Mouse (Mus musculus): ENCODE measurements at regions not wholly inside any gene's neighbourhood (a gene's known extent, or its start where the extent isn't known, plus 50 kb on each side); places are given as distances from the start of the nearest gene placed in this dataset.

DNA sequence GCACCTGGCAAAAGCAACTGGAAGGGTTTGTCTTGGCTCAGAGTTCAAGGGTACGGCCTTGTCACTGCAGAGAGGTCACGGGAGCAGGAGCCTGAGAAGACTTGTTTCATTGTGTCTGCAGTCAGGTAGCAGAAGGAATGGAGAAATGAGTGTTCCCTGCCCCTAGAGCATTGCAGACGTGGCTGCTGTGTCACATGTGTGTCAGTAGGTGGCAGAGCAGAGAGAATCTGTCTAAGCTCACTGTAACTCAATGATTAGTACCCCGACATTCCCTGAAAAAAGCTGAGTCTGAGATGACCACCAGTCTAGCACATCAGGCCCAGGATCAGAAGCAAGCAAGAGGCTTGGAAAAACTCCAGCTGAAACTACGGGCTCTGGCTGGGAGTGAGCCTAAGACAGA, 203.1 kb upstream of the Foxq1 start:
- no peak overlapping the region for H3K4me2 ChIP-seq (ENCODE audit: low read depth, low read length)
- no peaks in the 10 kb centered on the region for H3K9me3 ChIP-seq (ENCODE audit: low read length)
- no peak overlapping the region for H3K27ac ChIP-seq
- H3K4me1 ChIP-seq (ENCODE audit: insufficient read depth, low read length): no peaks in the 10 kb centered on the region
- no peaks in the 10 kb centered on the region for H3K36me3 ChIP-seq (ENCODE audit: insufficient read depth, low read length)
- H3K27me3 ChIP-seq (ENCODE audit: insufficient read depth, low read length): no peaks in the 10 kb centered on the region
- no peak overlapping the region for H3K9ac ChIP-seq (replicated peaks; ENCODE audit: low read length)
- TF ChIP-seq CTCF (IDR thresholded peaks at IDR 0.05; ENCODE audit: low read depth): peak; percentile 51
- no peak for ATAC-seq
- WGBS: 81% methylated on average over 5 of the region's 5 CpGs
- H3K4me3 ChIP-seq (ENCODE audit: low read length): no peak overlapping the region
- peak; percentile 9 for DNase-seq (ENCODE audit: low spot score)

DNA sequence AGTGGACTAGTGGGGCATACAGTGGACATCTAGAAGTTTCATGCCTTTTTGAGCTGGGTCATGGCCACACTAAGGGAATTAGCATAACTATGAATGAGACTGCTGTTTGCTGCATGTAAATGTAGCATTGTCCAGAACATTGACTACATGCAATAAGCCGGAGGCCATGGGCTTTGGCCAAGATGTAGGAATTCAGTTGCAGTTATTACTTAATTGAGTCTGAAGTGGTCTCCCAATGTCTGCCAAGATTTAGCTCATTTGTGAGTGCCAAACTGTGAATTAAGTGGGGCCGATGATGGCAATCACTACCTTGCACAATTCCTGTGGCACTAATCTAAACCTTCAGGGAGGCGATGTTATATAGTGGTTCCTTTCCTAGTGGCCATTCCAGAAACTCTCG, 196.6 kb upstream of the Foxq1 start:
- no peak overlapping the region for H3K4me2 ChIP-seq (ENCODE audit: low read depth, low read length)
- H3K4me1 ChIP-seq (ENCODE audit: insufficient read depth, low read length): no peaks in the 10 kb centered on the region
- no peak overlapping the region for H3K27ac ChIP-seq
- DNase-seq (ENCODE audit: low spot score) (no peak), ATAC-seq (peak; percentile 37; the same call in 1 of the 2 replicates)
- H3K9me3 ChIP-seq (ENCODE audit: low read length): no peaks in the 10 kb centered on the region
- WGBS: 75% methylated on average over 4 of the region's 4 CpGs
- H3K9ac ChIP-seq (replicated peaks; ENCODE audit: low read length): no peak overlapping the region
- no peaks in the 10 kb centered on the region for H3K27me3 ChIP-seq (ENCODE audit: insufficient read depth, low read length)
- no peak for TF ChIP-seq CTCF (IDR thresholded peaks at IDR 0.05; ENCODE audit: low read depth)
- no peak overlapping the region for H3K4me3 ChIP-seq (ENCODE audit: low read length)
- no peaks in the 10 kb centered on the region for H3K36me3 ChIP-seq (ENCODE audit: insufficient read depth, low read length)

DNA sequence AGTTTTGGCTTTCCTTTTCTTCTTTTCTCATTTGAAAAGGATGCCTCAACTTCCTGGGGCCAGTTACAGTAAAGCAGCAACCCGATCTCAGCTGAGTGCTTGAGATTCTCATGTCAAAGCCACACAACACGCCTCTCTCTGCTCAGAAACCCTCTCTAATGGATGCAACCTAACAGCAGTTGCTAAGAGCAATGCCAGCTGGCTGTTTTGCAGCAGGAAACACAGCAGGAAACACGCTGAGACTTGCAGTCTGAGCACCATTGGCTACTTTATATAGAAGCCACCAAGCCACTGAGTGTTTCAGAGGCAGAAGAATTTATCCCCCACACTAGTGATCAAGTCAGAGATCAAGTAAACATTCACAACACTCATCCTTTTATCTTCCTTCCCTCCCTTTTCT, 193.5 kb upstream of the Foxq1 start:
- no peak for TF ChIP-seq CTCF (IDR thresholded peaks at IDR 0.05; ENCODE audit: low read depth)
- Histone ChIP-seq H3K4me3 (ENCODE audit: low read length) (no peak overlapping the region), H3K36me3 (ENCODE audit: insufficient read depth, low read length) (no peaks in the 10 kb centered on the region), H3K27ac (no peak overlapping the region), H3K4me1 (ENCODE audit: insufficient read depth, low read length) (no peaks in the 10 kb centered on the region), H3K9me3 (ENCODE audit: low read length) (no peaks in the 10 kb centered on the region), H3K9ac (replicated peaks; ENCODE audit: low read length) (no peak overlapping the region), H3K4me2 (ENCODE audit: low read depth, low read length) (no peak overlapping the region), H3K27me3 (ENCODE audit: insufficient read depth, low read length) (no peaks in the 10 kb centered on the region)
- DNase-seq (ENCODE audit: low spot score): peak; percentile 62
- peak; percentile 63 for ATAC-seq
- 17% methylated on average over 3 of the region's 3 CpGs for WGBS

DNA sequence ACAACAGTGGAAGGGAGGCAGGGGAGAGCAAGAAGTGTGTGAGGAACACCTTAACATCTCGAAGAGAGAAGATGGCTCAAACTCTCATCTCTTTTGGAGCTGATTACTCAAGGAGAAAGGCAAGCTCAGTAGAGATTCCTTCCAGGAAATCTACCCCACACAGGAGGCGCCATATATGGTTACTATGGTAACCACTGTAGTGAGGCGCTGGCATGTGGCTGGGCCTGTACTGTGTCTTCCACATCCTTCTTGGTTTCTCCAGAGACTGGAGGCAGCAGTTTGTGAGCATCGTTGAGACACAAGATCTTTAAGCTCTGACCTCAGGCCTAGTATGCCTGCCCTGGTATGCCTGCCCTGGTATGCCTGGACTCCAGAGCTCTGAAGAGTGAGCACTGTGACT, 191.6 kb upstream of the Foxq1 start:
- WGBS: 48% methylated on average over 4 of the region's 4 CpGs
- Histone ChIP-seq H3K4me2 (ENCODE audit: low read depth, low read length) (no peak overlapping the region), H3K4me1 (ENCODE audit: insufficient read depth, low read length) (no peaks in the 10 kb centered on the region), H3K9ac (replicated peaks; ENCODE audit: low read length) (no peak overlapping the region), H3K27ac (no peak overlapping the region), H3K4me3 (ENCODE audit: low read length) (no peak overlapping the region), H3K9me3 (ENCODE audit: low read length) (no peaks in the 10 kb centered on the region), H3K27me3 (ENCODE audit: insufficient read depth, low read length) (no peaks in the 10 kb centered on the region), H3K36me3 (ENCODE audit: insufficient read depth, low read length) (no peaks in the 10 kb centered on the region)
- TF ChIP-seq CTCF (IDR thresholded peaks at IDR 0.05; ENCODE audit: low read depth): no peak
- ATAC-seq: peak; percentile 66; the same call in 1 of the 2 replicates
- DNase-seq (ENCODE audit: low spot score): no peak

DNA sequence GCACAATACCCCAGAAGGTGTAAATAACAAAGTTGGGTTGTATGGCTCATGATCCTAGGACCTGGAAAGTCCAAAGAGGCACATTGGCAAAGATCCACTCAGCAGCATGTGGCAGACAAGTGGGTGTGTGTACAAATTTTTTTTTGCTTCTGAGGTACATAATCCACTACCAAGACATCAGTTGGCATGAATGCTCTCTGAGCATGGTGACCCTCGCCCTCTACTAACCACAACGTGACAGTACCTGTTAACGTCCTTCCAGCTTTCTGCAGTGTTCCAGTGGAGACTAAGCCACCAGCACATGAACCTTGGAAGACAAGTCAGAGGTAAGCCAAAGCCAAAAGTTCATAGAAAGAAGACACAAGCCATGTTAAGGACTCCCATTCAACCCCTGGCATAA, 188.7 kb upstream of the Foxq1 start:
- WGBS: 94% methylated on average over 3 of the region's 3 CpGs
- TF ChIP-seq CTCF (IDR thresholded peaks at IDR 0.05; ENCODE audit: low read depth): no peak
- no peaks in the 10 kb centered on the region for H3K27me3 ChIP-seq (ENCODE audit: insufficient read depth, low read length)
- no peaks in the 10 kb centered on the region for H3K9me3 ChIP-seq (ENCODE audit: low read length)
- no peaks in the 10 kb centered on the region for H3K36me3 ChIP-seq (ENCODE audit: insufficient read depth, low read length)
- H3K4me3 ChIP-seq (ENCODE audit: low read length): no peak overlapping the region
- ATAC-seq (no peak), DNase-seq (ENCODE audit: low spot score) (no peak)
- no peak overlapping the region for H3K27ac ChIP-seq
- H3K4me2 ChIP-seq (ENCODE audit: low read depth, low read length): no peak overlapping the region
- H3K4me1 ChIP-seq (ENCODE audit: insufficient read depth, low read length): no peaks in the 10 kb centered on the region
- H3K9ac ChIP-seq (replicated peaks; ENCODE audit: low read length): no peak overlapping the region

DNA sequence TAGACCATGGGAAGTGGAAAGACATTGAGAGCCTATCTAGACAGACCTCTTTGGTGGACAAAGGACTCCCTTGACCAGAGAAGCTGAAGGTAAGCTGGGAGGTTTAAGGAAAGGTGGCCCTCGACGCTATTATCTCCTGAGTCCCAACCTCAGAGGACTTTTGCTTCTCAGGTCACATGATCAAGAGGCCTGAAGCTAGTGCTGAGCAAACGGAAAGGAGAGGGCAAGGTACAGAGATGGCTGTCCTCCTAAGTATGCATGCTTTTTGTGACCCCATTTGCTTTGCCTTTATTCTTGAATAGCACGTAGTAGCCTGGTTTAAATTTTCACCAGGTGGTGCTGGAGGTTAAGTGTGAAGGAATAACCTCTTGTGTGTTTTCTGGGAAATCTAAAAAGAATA, 186.8 kb upstream of the Foxq1 start:
- no peak overlapping the region for H3K4me3 ChIP-seq (ENCODE audit: low read length)
- no peaks in the 10 kb centered on the region for H3K9me3 ChIP-seq (ENCODE audit: low read length)
- no peak for ATAC-seq
- no peak overlapping the region for H3K9ac ChIP-seq (replicated peaks; ENCODE audit: low read length)
- no peaks in the 10 kb centered on the region for H3K4me1 ChIP-seq (ENCODE audit: insufficient read depth, low read length)
- H3K4me2 ChIP-seq (ENCODE audit: low read depth, low read length): no peak overlapping the region
- no peaks in the 10 kb centered on the region for H3K27me3 ChIP-seq (ENCODE audit: insufficient read depth, low read length)
- no peaks in the 10 kb centered on the region for H3K36me3 ChIP-seq (ENCODE audit: insufficient read depth, low read length)
- TF ChIP-seq CTCF (IDR thresholded peaks at IDR 0.05; ENCODE audit: low read depth): no peak
- no peak overlapping the region for H3K27ac ChIP-seq
- DNase-seq (ENCODE audit: low spot score): no peak
- WGBS: 76% methylated on average over 4 of the region's 4 CpGs

DNA sequence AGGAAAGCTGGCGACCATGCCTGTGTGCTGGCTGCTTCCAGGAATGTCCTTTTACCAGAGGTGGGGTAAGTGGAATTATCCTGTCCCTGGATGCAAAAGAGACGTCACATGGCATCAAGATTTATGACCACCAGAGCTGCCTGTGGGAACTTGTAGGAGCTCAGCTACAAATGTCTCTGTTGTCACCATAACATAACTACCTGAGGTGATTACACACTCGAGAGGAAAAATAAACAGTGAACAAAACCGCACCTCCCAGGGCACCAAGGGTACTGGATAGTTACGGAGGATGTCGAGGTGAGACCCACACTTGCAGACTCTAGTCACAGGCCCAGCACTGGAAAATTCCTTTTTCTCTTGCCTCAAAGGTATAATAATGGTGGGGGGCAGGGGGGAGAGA, 185.1 kb upstream of the Foxq1 start:
- Histone ChIP-seq H3K4me3 (ENCODE audit: low read length) (no peak overlapping the region), H3K4me2 (ENCODE audit: low read depth, low read length) (no peak overlapping the region), H3K4me1 (ENCODE audit: insufficient read depth, low read length) (no peaks in the 10 kb centered on the region), H3K27ac (no peak overlapping the region), H3K9me3 (ENCODE audit: low read length) (no peaks in the 10 kb centered on the region), H3K27me3 (ENCODE audit: insufficient read depth, low read length) (no peaks in the 10 kb centered on the region), H3K36me3 (ENCODE audit: insufficient read depth, low read length) (no peaks in the 10 kb centered on the region), H3K9ac (replicated peaks; ENCODE audit: low read length) (no peak overlapping the region)
- no peak for TF ChIP-seq CTCF (IDR thresholded peaks at IDR 0.05; ENCODE audit: low read depth)
- DNase-seq (ENCODE audit: low spot score) (no peak), ATAC-seq (no peak)
- 67% methylated on average over 6 of the region's 6 CpGs for WGBS
